Mouse (Mus musculus) cerebellum, postnatal 10 days (tissue): ENCODE data around the gene Wdr90.

Experiments used
- DNase-seq, 2 experiments: peaks; one replicate each; pipeline ENCODE4 v3.0.0; 2021; ENCODE audit warnings: mixed read lengths in 2 of 2

Gene Wdr90

GRCm38 (mm10) chr17:25801029-25801428 lies 60.3 kb downstream of the Wdr90 start:
- DNase-seq = peak; percentile 82 to 85

- peak; percentile 86 to 93 for DNase-seq
Observed at GRCm38 (mm10) chr17:25796951-25797369, 64.3 kb downstream of the Wdr90 start, which contains the start of gene Metrn. Gene Metrn (minus strand): TSS chr17:25797136.

GRCm38 (mm10) chr17:25796211-25796771 lies 65.0 kb downstream of the Wdr90 start:
- DNase-seq = peak in 1 of 2 experiments; percentile 60

- peak in 1 of 2 experiments; percentile 67 for DNase-seq
Observed at GRCm38 (mm10) chr17:25795609-25796092, 65.7 kb downstream of the Wdr90 start, which contains the start of gene AC134908.4. Gene AC134908.4 (minus strand): TSS chr17:25795659.

- DNase-seq = no peak
Observed at GRCm38 (mm10) chr17:25794998-25795397, 66.3 kb downstream of the Wdr90 start.
